Mouse (Mus musculus) embryonic facial prominence, embryonic 10.5 days (tissue): ENCODE results near the gene Sh3rf3. TPM values are rescaled to one million over a fixed set of nuclear protein-coding genes. Genes with fewer than 3 reads are reported as not detected.

Experiments
- DNase-seq: peaks from one replicate; pipeline ENCODE4 v3.0.0-alpha.2; 2017; ENCODE audit warnings: low spot score
- H3K27ac ChIP-seq: fragments of 300-500 bp; sonication (generic); replicated peaks from 2 replicates; pipeline ENCODE4 v1.5.1; 2016; ENCODE audit warnings: mild to moderate bottlenecking
- H3K27me3 ChIP-seq: fragments of 300-500 bp; sonication (generic); replicated peaks from 2 replicates; pipeline ENCODE4 v1.6.1; 2016; ENCODE audit warnings: low read depth, mild to moderate bottlenecking; ENCODE audit not compliant: poor library complexity, severe bottlenecking
- H3K36me3 ChIP-seq: fragments of 300-500 bp; sonication (generic); replicated peaks from 2 replicates; pipeline ENCODE4 v1.6.1; 2016; ENCODE audit warnings: mild to moderate bottlenecking, moderate library complexity
- H3K4me1 ChIP-seq: fragments of 300-500 bp; sonication (generic); 2 replicates; pipeline ENCODE4 v1.6.1; 2016
- H3K4me3 ChIP-seq: fragments of 300-500 bp; sonication (generic); 2 replicates; pipeline ENCODE4 v1.5.1; 2016; ENCODE audit warnings: mild to moderate bottlenecking, moderate library complexity
- H3K9me3 ChIP-seq: fragments of 300-500 bp; sonication (generic); 2 replicates; pipeline ENCODE4 v1.6.1; 2016; ENCODE audit warnings: mild to moderate bottlenecking
- WGBS: fragments of 180-500 bp; shearing (Covaris S2); methylation state at CpG from one replicate; pipeline ENCODE4 v1.1.7; 2016; 5-methylcytosine and 5-hydroxymethylcytosine counted together
- polyA plus RNA-seq: library from polyadenylated mRNA; unstranded; fragments of >200 nt; fragmentation: Nextera tagmentation; extraction: Ambion mirVana; gene quantifications from 2 replicates; pipeline ENCODE4 v1.2.1, GENCODE M21; 2016

The Sh3rf3 gene
- polyA plus RNA-seq, 1 experiment from 2014 or later = 0.39 TPM

GRCm38 (mm10) chr10:59105885-59106284 lies 292.7 kb downstream of the Sh3rf3 start:
- DNase-seq = no peak
- Histone ChIP-seq H3K4me1 (peaks cover 6% of the 10 kb centered on the region), H3K36me3 (no peaks in the 10 kb centered on the region), H3K27me3 (no peaks in the 10 kb centered on the region), H3K4me3 (no peak overlapping the region), H3K27ac (no peak overlapping the region), H3K9me3 (no peaks in the 10 kb centered on the region)
- WGBS = 87% methylated on average over 8 of the region's 8 CpGs

GRCm38 (mm10) chr10:59106644-59107043 lies 293.5 kb downstream of the Sh3rf3 start:
- no peak for DNase-seq
- no peaks in the 10 kb centered on the region for H3K9me3 ChIP-seq
- no peaks in the 10 kb centered on the region for H3K36me3 ChIP-seq
- H3K4me1 ChIP-seq = peaks cover 6% of the 10 kb centered on the region
- H3K4me3 ChIP-seq = no peak overlapping the region
- WGBS = 79% methylated on average over 3 of the region's 3 CpGs
- H3K27me3 ChIP-seq = peaks cover 2% of the 10 kb centered on the region
- H3K27ac ChIP-seq = no peak overlapping the region

GRCm38 (mm10) chr10:59109015-59109414 lies 295.9 kb downstream of the Sh3rf3 start:
- no peaks in the 10 kb centered on the region for H3K9me3 ChIP-seq
- no peaks in the 10 kb centered on the region for H3K36me3 ChIP-seq
- H3K4me3 ChIP-seq = no peak overlapping the region
- peaks cover 20% of the 10 kb centered on the region for H3K27me3 ChIP-seq
- H3K4me1 ChIP-seq = peaks cover 6% of the 10 kb centered on the region
- 38% methylated on average over 2 of the region's 2 CpGs for WGBS
- DNase-seq = peak; percentile 79
- no peak overlapping the region for H3K27ac ChIP-seq

- WGBS = 92% methylated on average over 7 of the region's 7 CpGs
- H3K4me3 ChIP-seq = no peak overlapping the region
- peaks cover 20% of the 10 kb centered on the region for H3K27me3 ChIP-seq
- H3K9me3 ChIP-seq = no peaks in the 10 kb centered on the region
- peaks cover 17% of the 10 kb centered on the region for H3K4me1 ChIP-seq
- DNase-seq = no peak
- H3K36me3 ChIP-seq = no peaks in the 10 kb centered on the region
- H3K27ac ChIP-seq = no peak overlapping the region
Observed at GRCm38 (mm10) chr10:59110386-59110785, 297.2 kb downstream of the Sh3rf3 start.

- no peak overlapping the region for H3K4me3 ChIP-seq
- no peaks in the 10 kb centered on the region for H3K9me3 ChIP-seq
- WGBS = 93% methylated on average over 8 of the region's 8 CpGs
- peaks cover 37% of the 10 kb centered on the region for H3K27me3 ChIP-seq
- no peaks in the 10 kb centered on the region for H3K36me3 ChIP-seq
- H3K27ac ChIP-seq = no peak overlapping the region
- no peak for DNase-seq
- H3K4me1 ChIP-seq = peaks cover 11% of the 10 kb centered on the region
Observed at GRCm38 (mm10) chr10:59112755-59113154, 299.6 kb downstream of the Sh3rf3 start.

- Histone ChIP-seq H3K4me1 (peaks cover 11% of the 10 kb centered on the region), H3K36me3 (no peaks in the 10 kb centered on the region), H3K27me3 (peaks cover 42% of the 10 kb centered on the region), H3K9me3 (no peaks in the 10 kb centered on the region), H3K27ac (no peak overlapping the region), H3K4me3 (no peak overlapping the region)
- DNase-seq = no peak
- 90% methylated on average over 9 of the region's 9 CpGs for WGBS
Observed at GRCm38 (mm10) chr10:59113386-59113785, 300.2 kb downstream of the Sh3rf3 start.

- Histone ChIP-seq H3K27ac (no peak overlapping the region), H3K9me3 (no peaks in the 10 kb centered on the region), H3K36me3 (no peaks in the 10 kb centered on the region), H3K4me3 (no peak overlapping the region), H3K27me3 (peaks cover 51% of the 10 kb centered on the region), H3K4me1 (peaks cover 11% of the 10 kb centered on the region)
- peak; percentile 64 for DNase-seq
- WGBS = 31% methylated on average over 15 of the region's 15 CpGs
Observed at GRCm38 (mm10) chr10:59114535-59115291, 301.6 kb downstream of the Sh3rf3 start.

GRCm38 (mm10) chr10:59115691-59116090 lies 302.5 kb downstream of the Sh3rf3 start:
- Histone ChIP-seq H3K4me1 (peaks cover 11% of the 10 kb centered on the region), H3K4me3 (no peak overlapping the region), H3K27ac (no peak overlapping the region), H3K36me3 (no peaks in the 10 kb centered on the region), H3K9me3 (no peaks in the 10 kb centered on the region), H3K27me3 (peaks cover 51% of the 10 kb centered on the region)
- 87% methylated on average over 2 of the region's 2 CpGs for WGBS
- no peak for DNase-seq

GRCm38 (mm10) chr10:59116331-59116730 lies 303.2 kb downstream of the Sh3rf3 start:
- WGBS = 83% methylated on average over 9 of the region's 9 CpGs
- peaks cover 11% of the 10 kb centered on the region for H3K4me1 ChIP-seq
- no peak overlapping the region for H3K4me3 ChIP-seq
- no peak for DNase-seq
- H3K9me3 ChIP-seq = no peaks in the 10 kb centered on the region
- no peak overlapping the region for H3K27ac ChIP-seq
- no peaks in the 10 kb centered on the region for H3K36me3 ChIP-seq
- H3K27me3 ChIP-seq = peaks cover 51% of the 10 kb centered on the region

- Histone ChIP-seq H3K36me3 (no peaks in the 10 kb centered on the region), H3K27ac (no peak overlapping the region), H3K27me3 (peaks cover 40% of the 10 kb centered on the region), H3K9me3 (no peaks in the 10 kb centered on the region), H3K4me1 (peaks cover 11% of the 10 kb centered on the region), H3K4me3 (no peak overlapping the region)
- no peak for DNase-seq
- 76% methylated on average over 5 of the region's 5 CpGs for whole genome bisulfite sequencing
Observed at GRCm38 (mm10) chr10:59117555-59117954, 304.4 kb downstream of the Sh3rf3 start.

GRCm38 (mm10) chr10:59119001-59119400 lies 305.8 kb downstream of the Sh3rf3 start:
- H3K9me3 ChIP-seq = no peaks in the 10 kb centered on the region

GRCm38 (mm10) chr10:59119811-59120210 lies 306.7 kb downstream of the Sh3rf3 start:
- Histone ChIP-seq H3K4me1 (peaks cover 3% of the 10 kb centered on the region), H3K27me3 (peaks cover 31% of the 10 kb centered on the region), H3K36me3 (no peaks in the 10 kb centered on the region), H3K27ac (no peak overlapping the region), H3K9me3 (no peaks in the 10 kb centered on the region), H3K4me3 (no peak overlapping the region)
- no peak for DNase-seq
- 90% methylated on average over 2 of the region's 2 CpGs for WGBS

More at GRCm38 (mm10) chr10:59119001-59119400, 305.8 kb downstream of the Sh3rf3 start:
- Histone ChIP-seq H3K27ac (no peak overlapping the region), H3K4me3 (no peak overlapping the region), H3K36me3 (no peaks in the 10 kb centered on the region), H3K4me1 (peaks cover 11% of the 10 kb centered on the region), H3K27me3 (peaks cover 31% of the 10 kb centered on the region)
- WGBS = 96% methylated on average over 1 of the region's 1 CpGs
- no peak for DNase-seq

- WGBS = 88% methylated on average over 2 of the region's 2 CpGs
- Histone ChIP-seq H3K36me3 (no peaks in the 10 kb centered on the region), H3K27me3 (no peaks in the 10 kb centered on the region), H3K27ac (no peak overlapping the region), H3K4me1 (no peaks in the 10 kb centered on the region), H3K4me3 (no peak overlapping the region), H3K9me3 (no peaks in the 10 kb centered on the region)
- DNase-seq = no peak
Observed at GRCm38 (mm10) chr10:59125497-59125896, 312.3 kb downstream of the Sh3rf3 start.
